Mouse (Mus musculus) myocyte (in vitro differentiated cells): Measurements from ENCODE around the gene Eif2b5. TPM values are rescaled to one million over a fixed set of nuclear protein-coding genes. Genes with fewer than 3 reads are reported as not detected.
A peak's percentile ranks its signal among the peaks of the same experiment; 100 is the strongest.

Experiments used
- H3K27me3 ChIP-seq: one replicate; pipeline ENCODE4 v1.6.1; 2011; ENCODE audit not compliant: control insufficient read depth, insufficient read depth, insufficient read length
- H3K36me3 ChIP-seq: one replicate; pipeline ENCODE4 v1.6.1; 2011; ENCODE audit not compliant: control insufficient read depth, insufficient read depth
- H3K4me2 ChIP-seq: one replicate; pipeline ENCODE4 v1.6.1; 2011; ENCODE audit warnings: low read depth, control low read depth
- H3K4me3 ChIP-seq: one replicate; pipeline ENCODE4 v1.5.1; 2011; ENCODE audit warnings: mild to moderate bottlenecking, control low read depth, moderate library complexity
- H3K79me2 ChIP-seq: one replicate; pipeline ENCODE4 v1.6.1; 2011; ENCODE audit not compliant: control insufficient read depth, insufficient read depth
- H3ac ChIP-seq: one replicate; pipeline ENCODE4 v1.6.1; 2011; ENCODE audit not compliant: control insufficient read depth, insufficient read length
- CEBPB ChIP-seq: IDR thresholded peaks from 2 replicates; pipeline ENCODE4 v1.6.1; 2011; ENCODE audit warnings: mild to moderate bottlenecking, moderate library complexity; ENCODE audit not compliant: poor library complexity, insufficient read depth, severe bottlenecking
- E2F4 ChIP-seq: IDR thresholded peaks from one replicate; pipeline ENCODE4 v1.6.1; 2011; ENCODE audit warnings: mild to moderate bottlenecking, control low read depth, moderate library complexity; ENCODE audit not compliant: insufficient read depth
- MAX ChIP-seq: IDR thresholded peaks from one replicate; pipeline ENCODE4 v1.6.1; 2011; ENCODE audit warnings: low read depth, mild to moderate bottlenecking, control low read depth
- MYOD1 ChIP-seq, 3 experiments: IDR thresholded peaks; one replicate each; pipeline ENCODE4 v1.6.1; 2011; ENCODE audit warnings: control low read depth in 2 of 3, low read depth in 2 of 3, mild to moderate bottlenecking in 2 of 3, moderate library complexity in 1 of 3; ENCODE audit not compliant: insufficient read length in 2 of 3, control insufficient read depth in 1 of 3
- MYOG ChIP-seq, 3 experiments: IDR thresholded peaks; one replicate each; pipeline ENCODE4 v1.6.1; 2011; ENCODE audit warnings: control low read depth in 2 of 3, low read depth in 2 of 3, mild to moderate bottlenecking in 2 of 3; ENCODE audit not compliant: insufficient read length in 2 of 3, control insufficient read depth in 1 of 3, insufficient read depth in 1 of 3
- POLR2A ChIP-seq: IDR thresholded peaks from one replicate; pipeline ENCODE4 v1.6.1; 2011; ENCODE audit warnings: low read depth, mild to moderate bottlenecking, control low read depth, moderate library complexity; ENCODE audit not compliant: insufficient read length
- POLR2AphosphoS2 ChIP-seq: IDR thresholded peaks from one replicate; pipeline ENCODE4 v1.6.1; 2011; ENCODE audit warnings: low read depth, control low read depth; ENCODE audit not compliant: insufficient read length
- REST ChIP-seq: IDR thresholded peaks from one replicate; pipeline ENCODE4 v1.6.1; 2011; ENCODE audit warnings: mild to moderate bottlenecking, control low read depth, moderate library complexity; ENCODE audit not compliant: insufficient read depth, insufficient read length
- SRF ChIP-seq: IDR thresholded peaks from one replicate; pipeline ENCODE4 v1.6.1; 2011; ENCODE audit warnings: low read depth; ENCODE audit not compliant: control insufficient read depth, insufficient read length
- TCF12 ChIP-seq: IDR thresholded peaks from one replicate; pipeline ENCODE4 v1.6.1; 2011; ENCODE audit warnings: mild to moderate bottlenecking, control low read depth; ENCODE audit not compliant: poor library complexity, insufficient read depth, severe bottlenecking
- TCF3 ChIP-seq: IDR thresholded peaks from one replicate; pipeline ENCODE4 v1.6.1; 2011; ENCODE audit warnings: low read depth, control low read depth; ENCODE audit not compliant: insufficient read length
- USF1 ChIP-seq: IDR thresholded peaks from one replicate; pipeline ENCODE4 v1.6.1; 2011; ENCODE audit warnings: low read depth, mild to moderate bottlenecking, control low read depth, moderate library complexity
- polyA plus RNA-seq: library from polyadenylated mRNA; unstranded; fragments of >200 nt; fragmentation: generic; extraction: Trizol; gene quantifications from one replicate; pipeline ENCODE4 v1.2.1, GENCODE M21; 2012; ENCODE audit warnings: missing spikeins

The Eif2b5 gene
- polyA plus RNA-seq, 1 experiment: 94.7 TPM

DNA sequence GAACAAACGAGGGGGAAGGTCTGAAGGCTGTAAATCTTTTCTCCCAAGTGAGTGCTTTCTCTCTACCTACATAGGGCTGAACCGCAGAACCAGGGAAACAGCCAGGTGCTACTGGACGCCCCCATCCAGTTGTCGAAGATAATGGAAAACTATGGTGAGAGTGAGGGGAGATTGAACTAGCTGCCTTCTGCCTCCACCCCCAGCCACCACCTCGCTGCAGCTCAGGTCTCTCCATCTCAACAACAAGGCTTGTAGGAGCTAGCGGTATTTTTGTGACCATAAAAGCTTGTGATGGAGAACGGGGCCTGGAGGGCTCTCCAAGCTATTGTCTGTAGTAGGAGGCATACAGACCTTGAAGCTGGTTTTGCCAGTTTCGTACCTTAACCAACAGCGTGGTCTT is 50.5 kb downstream of the Eif2b5 start:
- H3ac ChIP-seq: peak overlapping the region; percentile 63
- peaks cover 21% of the 10 kb centered on the region for H3K36me3 ChIP-seq
- peaks cover 13% of the 10 kb centered on the region for H3K79me2 ChIP-seq
- H3K4me2 ChIP-seq: peak overlapping the region; percentile 90
- no peaks in the 10 kb centered on the region for H3K27me3 ChIP-seq
- peak overlapping the region; percentile 99 for H3K4me3 ChIP-seq
- no peak for TF ChIP-seq TCF3
- no peak for TF ChIP-seq MAX

DNA sequence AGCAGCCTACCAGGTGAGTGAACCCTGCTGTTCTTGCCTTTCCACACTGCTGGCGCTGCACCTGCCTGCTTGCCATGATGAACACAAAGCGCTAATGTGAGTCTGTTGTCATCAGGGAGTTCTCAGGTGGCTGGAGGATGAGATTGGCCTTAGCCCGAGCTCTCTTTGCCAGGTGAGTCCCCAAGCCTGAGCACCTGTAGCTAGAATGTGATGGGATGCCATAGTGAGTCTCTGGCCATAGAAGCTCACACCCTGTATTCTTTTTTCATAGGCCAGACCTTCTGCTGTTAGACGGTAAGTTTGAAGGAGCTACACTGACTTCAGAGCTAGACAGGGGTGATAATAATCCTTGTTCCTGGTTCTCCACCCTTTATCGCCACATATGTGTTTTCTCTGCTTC is 53.1 kb downstream of the Eif2b5 start:
- no peak overlapping the region for H3ac ChIP-seq
- H3K36me3 ChIP-seq: peaks cover 17% of the 10 kb centered on the region
- TF ChIP-seq REST: no peak
- TF ChIP-seq MYOG (IDR thresholded peaks at IDR 0.05; ENCODE audit: control insufficient read depth in 1 of 3, insufficient read depth in 1 of 3, insufficient read length in 2 of 3, low read depth in 2 of 3): no peak
- TF ChIP-seq POLR2A: no peak
- TF ChIP-seq E2F4: no peak
- TF ChIP-seq SRF: no peak
- no peak for TF ChIP-seq USF1
- no peak for TF ChIP-seq MYOD1 (IDR thresholded peaks at IDR 0.05; ENCODE audit: control insufficient read depth in 1 of 3, insufficient read length in 2 of 3, low read depth in 2 of 3)
- TF ChIP-seq TCF3: no peak
- TF ChIP-seq TCF12: no peak
- no peak for TF ChIP-seq CEBPB
- H3K27me3 ChIP-seq: no peaks in the 10 kb centered on the region
- peaks cover 13% of the 10 kb centered on the region for H3K79me2 ChIP-seq
- H3K4me3 ChIP-seq: no peak overlapping the region
- no peak overlapping the region for H3K4me2 ChIP-seq

DNA sequence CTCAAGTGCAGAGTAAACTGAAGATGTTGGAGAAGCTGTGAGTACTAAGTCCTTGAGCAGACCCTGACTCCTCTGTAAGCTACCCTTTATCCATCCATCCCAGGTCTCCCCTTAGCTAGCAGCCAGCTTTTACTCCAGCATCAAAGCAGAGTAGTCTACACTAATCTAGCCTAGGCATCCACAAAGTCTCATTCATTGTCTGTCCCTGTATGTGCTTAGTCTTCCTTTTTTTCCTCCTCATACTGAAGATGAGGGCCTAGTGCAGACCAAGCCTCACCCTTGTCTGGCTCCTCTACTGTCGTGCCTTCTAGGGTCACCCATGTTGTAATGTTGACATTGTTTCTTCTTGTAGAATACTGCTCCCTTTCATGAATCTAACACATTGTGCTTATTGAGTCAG is 54.0 kb downstream of the Eif2b5 start:
- no peak for TF ChIP-seq TCF12
- no peak for TF ChIP-seq E2F4
- no peak for TF ChIP-seq CEBPB
- no peak for TF ChIP-seq USF1
- no peak for TF ChIP-seq TCF3
- no peak for TF ChIP-seq MYOG (IDR thresholded peaks at IDR 0.05; ENCODE audit: control insufficient read depth in 1 of 3, insufficient read depth in 1 of 3, insufficient read length in 2 of 3, low read depth in 2 of 3)
- no peak for TF ChIP-seq SRF
- no peak for TF ChIP-seq MYOD1 (IDR thresholded peaks at IDR 0.05; ENCODE audit: control insufficient read depth in 1 of 3, insufficient read length in 2 of 3, low read depth in 2 of 3)
- TF ChIP-seq MAX: no peak
- no peak for TF ChIP-seq REST
- TF ChIP-seq POLR2A: no peak
- TF ChIP-seq POLR2AphosphoS2: no peak
- no peak overlapping the region for H3K4me2 ChIP-seq
- H3K4me3 ChIP-seq: no peak overlapping the region
- H3ac ChIP-seq: no peak overlapping the region
- no peaks in the 10 kb centered on the region for H3K27me3 ChIP-seq
- peaks cover 17% of the 10 kb centered on the region for H3K36me3 ChIP-seq
- H3K79me2 ChIP-seq: peaks cover 13% of the 10 kb centered on the region

DNA sequence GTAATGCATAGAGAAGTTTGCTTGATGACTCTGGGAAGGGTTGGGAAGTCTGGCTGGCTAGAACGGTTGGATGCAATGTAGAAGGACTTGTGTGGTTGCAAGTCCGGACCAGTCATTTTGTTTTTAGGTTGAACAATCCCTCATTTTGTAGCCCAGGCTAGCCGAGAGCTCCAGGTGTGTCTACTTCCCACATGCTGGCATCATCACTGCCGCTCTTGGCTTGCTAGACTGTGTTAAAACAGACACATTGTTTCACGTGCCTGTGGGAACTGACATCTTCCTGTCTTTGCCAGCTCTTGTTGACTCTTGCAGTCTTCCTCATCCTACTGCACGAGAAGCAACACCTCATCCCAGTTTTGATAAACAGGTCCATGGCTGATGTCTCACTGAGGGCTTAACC is 56.4 kb downstream of the Eif2b5 start:
- Histone ChIP-seq H3K27me3 (no peaks in the 10 kb centered on the region), H3K4me3 (no peak overlapping the region), H3K36me3 (peaks cover 23% of the 10 kb centered on the region), H3K4me2 (no peak overlapping the region), H3K79me2 (no peaks in the 10 kb centered on the region), H3ac (no peak overlapping the region)
- TF ChIP-seq TCF12: no peak
- no peak for TF ChIP-seq USF1
- TF ChIP-seq MYOG (IDR thresholded peaks at IDR 0.05; ENCODE audit: control insufficient read depth in 1 of 3, insufficient read depth in 1 of 3, insufficient read length in 2 of 3, low read depth in 2 of 3): no peak
- no peak for TF ChIP-seq E2F4
- TF ChIP-seq MAX: no peak
- no peak for TF ChIP-seq REST
- TF ChIP-seq TCF3: no peak

DNA sequence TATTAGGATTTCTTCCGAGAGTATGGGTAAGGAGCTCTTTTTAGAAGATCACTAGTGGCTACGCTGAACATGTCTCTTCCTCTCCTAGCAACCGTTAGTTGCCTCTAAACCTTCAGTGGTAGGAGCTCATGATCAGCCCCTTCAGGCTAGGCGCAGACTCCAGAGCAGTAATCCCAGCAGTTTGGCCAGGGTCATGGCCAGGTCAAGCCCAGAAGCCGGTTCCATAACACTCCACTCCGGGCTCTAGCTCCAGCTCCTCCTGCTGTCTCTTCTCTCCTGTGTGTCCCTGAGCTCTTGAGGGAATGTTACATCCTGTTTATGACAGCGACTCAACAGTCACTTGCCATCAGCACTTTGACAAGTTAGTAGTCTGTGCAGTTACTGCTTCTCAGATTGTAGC is 58.8 kb downstream of the Eif2b5 start:
- no peaks in the 10 kb centered on the region for H3K79me2 ChIP-seq
- TF ChIP-seq REST: no peak
- no peak for TF ChIP-seq SRF
- no peak for TF ChIP-seq CEBPB
- TF ChIP-seq USF1: no peak
- no peak for TF ChIP-seq MYOG (IDR thresholded peaks at IDR 0.05; ENCODE audit: control insufficient read depth in 1 of 3, insufficient read depth in 1 of 3, insufficient read length in 2 of 3, low read depth in 2 of 3)
- no peak overlapping the region for H3K4me3 ChIP-seq
- no peaks in the 10 kb centered on the region for H3K27me3 ChIP-seq
- no peak overlapping the region for H3ac ChIP-seq
- H3K36me3 ChIP-seq: peaks cover 23% of the 10 kb centered on the region
- H3K4me2 ChIP-seq: no peak overlapping the region

Other genes starting within 250 kb of the Eif2b5 start
- gene Parl, start 196.4 kb upstream of the Eif2b5 start, polyA plus RNA-seq: 151 TPM
- gene Cyp2ab1, start 173.4 kb upstream of the Eif2b5 start, polyA plus RNA-seq: 0.50 TPM
- gene Abcc5, start 72.4 kb upstream of the Eif2b5 start, polyA plus RNA-seq: 23.1 TPM
- gene Dvl3, start 18.2 kb downstream of the Eif2b5 start, polyA plus RNA-seq: 32.9 TPM
- gene Ap2m1, start 36.7 kb downstream of the Eif2b5 start, polyA plus RNA-seq: 446 TPM
- gene Abcf3, start 49.8 kb downstream of the Eif2b5 start, polyA plus RNA-seq: 50.2 TPM
- gene Vwa5b2, start 90.7 kb downstream of the Eif2b5 start, polyA plus RNA-seq: 0.04 TPM
- gene Eef1akmt4, start 112.8 kb downstream of the Eif2b5 start, polyA plus RNA-seq: 19.1 TPM
- 0.04 TPM for gene Gm49333, start 112.8 kb downstream of the Eif2b5 start, polyA plus RNA-seq
- 36.8 TPM for gene Alg3, start 112.9 kb downstream of the Eif2b5 start, polyA plus RNA-seq
- gene Camk2n2, start 122.5 kb downstream of the Eif2b5 start, polyA plus RNA-seq: 9.4 TPM
- gene Ece2, start 131.0 kb downstream of the Eif2b5 start, polyA plus RNA-seq: 2.6 TPM
- 285 TPM for gene Psmd2, start 152.8 kb downstream of the Eif2b5 start, polyA plus RNA-seq
- gene Eif4g1, start 169.5 kb downstream of the Eif2b5 start, polyA plus RNA-seq: 232 TPM
- 0.62 TPM for gene Fam131a, start 194.4 kb downstream of the Eif2b5 start, polyA plus RNA-seq
- 60.5 TPM for gene Polr2h, start 218.8 kb downstream of the Eif2b5 start, polyA plus RNA-seq
- 4.4 TPM for gene Clcn2, start 218.9 kb downstream of the Eif2b5 start, polyA plus RNA-seq
- gene Chrd, start 234.3 kb downstream of the Eif2b5 start, polyA plus RNA-seq: 14.0 TPM
- 1.4 TPM for gene Thpo, start 235.7 kb downstream of the Eif2b5 start, polyA plus RNA-seq